Mouse (Mus musculus) MEL (cell line): ENCODE measurements at regions not wholly inside any gene's neighbourhood (a gene's known extent, or its start where the extent isn't known, plus 50 kb on each side); places are given as distances from the start of the nearest gene placed in this dataset.

Source experiments
- CTCF ChIP-seq, 3 experiments: IDR thresholded peaks in 2 of 3; conservative IDR thresholded peaks in 1 of 3; 2 replicates each; pipeline ENCODE4 v1.5.1; 2011 to 2012; ENCODE audit warnings: low read length in 3 of 3, low read depth in 2 of 3, mild to moderate bottlenecking in 2 of 3, improper control_type of control experiment in 1 of 3, inconsistent platforms in 1 of 3, mixed read lengths in 1 of 3, moderate library complexity in 1 of 3; ENCODE audit not compliant: control insufficient read depth in 1 of 3, insufficient read depth in 1 of 3, poor library complexity in 1 of 3, severe bottlenecking in 1 of 3
- POLR2A ChIP-seq, 2 experiments: IDR thresholded peaks; 2 replicates each; pipeline ENCODE4 v1.6.1; 2011 to 2012; ENCODE audit warnings: low read length in 2 of 2, mild to moderate bottlenecking in 2 of 2, control low read depth in 1 of 2, improper control_type of control experiment in 1 of 2, low read depth in 1 of 2, moderate library complexity in 1 of 2; ENCODE audit not compliant: control insufficient read depth in 1 of 2, insufficient read depth in 1 of 2, poor library complexity in 1 of 2
- POLR2AphosphoS2 ChIP-seq: IDR thresholded peaks from 2 replicates; pipeline ENCODE4 v1.6.1; 2011; ENCODE audit warnings: low read length, improper control_type of control experiment
- TBP ChIP-seq: IDR thresholded peaks from 2 replicates; pipeline ENCODE4 v1.8.0; 2011; ENCODE audit warnings: low read depth, low read length, improper control_type of control experiment
- ZNF384 ChIP-seq: IDR thresholded peaks from 2 replicates; pipeline ENCODE4 v1.6.1; 2012; ENCODE audit warnings: low read depth, mild to moderate bottlenecking, inconsistent platforms, low read length, improper control_type of control experiment

DNA sequence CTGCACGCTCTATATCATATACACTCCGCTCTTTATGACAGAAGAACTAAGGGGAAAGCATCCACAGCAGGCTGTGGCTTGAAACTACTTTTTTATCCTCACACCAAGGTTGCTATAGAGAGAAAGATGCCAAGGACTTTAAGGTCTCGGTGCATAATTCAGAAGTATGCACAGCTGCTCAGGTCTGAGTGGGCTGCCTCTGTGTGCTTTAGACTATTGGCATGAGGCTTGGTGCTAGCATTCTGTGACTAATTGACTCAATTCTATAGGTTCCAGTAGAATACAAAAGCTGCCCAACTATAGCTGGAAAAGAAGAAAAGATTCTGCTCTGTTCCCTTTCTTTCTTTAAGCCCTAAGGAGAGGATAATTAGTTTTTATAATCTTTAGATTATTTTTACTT is 997.2 kb downstream of the Sorcs1 start:
- no peak for TF ChIP-seq POLR2AphosphoS2
- TF ChIP-seq CTCF (IDR thresholded peaks at IDR 0.05 in 2 of 3, conservative IDR thresholded peaks at IDR 0.05 in 1 of 3; ENCODE audit: control insufficient read depth in 1 of 3, insufficient read depth in 1 of 3, low read depth in 2 of 3, low read length in 3 of 3, poor library complexity in 1 of 3, severe bottlenecking in 1 of 3): no peak
- TF ChIP-seq POLR2A (IDR thresholded peaks at IDR 0.05; ENCODE audit: control insufficient read depth in 1 of 2, insufficient read depth in 1 of 2, low read depth in 1 of 2, low read length in 2 of 2, poor library complexity in 1 of 2): no peak
- no peak for TF ChIP-seq ZNF384
- no peak for TF ChIP-seq TBP
